Mouse (Mus musculus) liver, postnatal 0 days (tissue): ENCODE data around the gene Aptx.

ENCODE experiments used
- CTCF ChIP-seq: sonication (generic); IDR thresholded peaks from 2 replicates; pipeline ENCODE4 v1.5.1; 2016; ENCODE audit warnings: antibody characterized with exemption, low read depth
- EP300 ChIP-seq: IDR thresholded peaks from 2 replicates; pipeline ENCODE4 v1.6.1; 2016; ENCODE audit warnings: antibody characterized with exemption, low read depth, mild to moderate bottlenecking

DNA sequence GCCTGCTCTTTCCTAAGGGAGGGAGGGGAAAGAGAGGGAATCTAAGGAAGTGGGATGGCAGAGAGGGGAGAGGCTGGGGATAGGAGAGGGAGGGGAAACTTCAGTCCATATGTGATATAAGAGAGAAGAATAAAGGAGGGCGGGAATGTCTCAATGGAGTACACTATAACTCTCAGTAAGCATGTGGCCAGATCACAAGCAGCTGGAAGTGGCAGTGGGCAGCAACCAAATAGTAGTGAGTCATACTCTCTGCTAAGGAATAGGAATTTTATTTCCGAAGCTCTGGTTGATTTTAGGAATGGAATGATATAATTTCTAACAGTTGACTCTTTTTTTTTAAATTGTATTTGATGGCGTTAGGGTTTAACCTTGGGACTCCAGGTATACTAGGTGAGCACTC lies 14.1 kb upstream of the Aptx start:
- TF ChIP-seq CTCF (no peak), EP300 (no peak)
